Mouse (Mus musculus): ENCODE measurements at regions not wholly inside any gene's neighbourhood (a gene's known extent, or its start where the extent isn't known, plus 50 kb on each side); places are given as distances from the start of the nearest gene placed in this dataset.

GRCm38 (mm10) chr14:102396036-102396734 lies 586.3 kb downstream of the Kctd12 start:
- DNase-seq = no peak

GRCm38 (mm10) chr14:102392351-102392750 lies 590.1 kb downstream of the Kctd12 start:
- no peak for DNase-seq

GRCm38 (mm10) chr14:102372994-102373567 lies 609.4 kb downstream of the Kctd12 start:
- no peak for DNase-seq

GRCm38 (mm10) chr14:102361589-102361988 lies 620.8 kb downstream of the Kctd12 start:
- no peak for DNase-seq

- DNase-seq = no peak
These were observed 599.7 kb downstream of the Lmo7 start for GRCm38 (mm10) chr14:102329409-102329808.

GRCm38 (mm10) chr14:102306332-102306731 lies 576.6 kb downstream of the Lmo7 start:
- DNase-seq = peak; percentile 4

GRCm38 (mm10) chr14:102302826-102303225 lies 573.1 kb downstream of the Lmo7 start:
- DNase-seq = no peak

GRCm38 (mm10) chr14:102300251-102300650 lies 570.5 kb downstream of the Lmo7 start:
- no peak for DNase-seq

GRCm38 (mm10) chr14:102291361-102291760 lies 561.6 kb downstream of the Lmo7 start:
- no peak for DNase-seq

- no peak for DNase-seq
These were observed 520.3 kb downstream of the Lmo7 start for GRCm38 (mm10) chr14:102250076-102250475.

- DNase-seq = no peak
These were observed 518.8 kb downstream of the Lmo7 start for GRCm38 (mm10) chr14:102248581-102248980.

GRCm38 (mm10) chr14:102248023-102248422 lies 518.3 kb downstream of the Lmo7 start:
- DNase-seq = no peak

- DNase-seq = no peak
These were observed 514.2 kb downstream of the Lmo7 start for GRCm38 (mm10) chr14:102243806-102244536.

GRCm38 (mm10) chr14:102216581-102217368 lies 487.0 kb downstream of the Lmo7 start:
- DNase-seq = no peak

- DNase-seq = no peak
These were observed 485.7 kb downstream of the Lmo7 start for GRCm38 (mm10) chr14:102215267-102215964.

- DNase-seq = no peak
These were observed 482.3 kb downstream of the Lmo7 start for GRCm38 (mm10) chr14:102212079-102212478.

- DNase-seq = no peak
These were observed 475.3 kb downstream of the Lmo7 start for GRCm38 (mm10) chr14:102204881-102205671.

GRCm38 (mm10) chr14:102199430-102199829 lies 469.7 kb downstream of the Lmo7 start:
- no peak for DNase-seq

GRCm38 (mm10) chr14:102190786-102191185 lies 461.0 kb downstream of the Lmo7 start:
- no peak for DNase-seq

GRCm38 (mm10) chr14:102181269-102181668 lies 451.5 kb downstream of the Lmo7 start:
- no peak for DNase-seq

- no peak for DNase-seq
These were observed 442.0 kb downstream of the Lmo7 start for GRCm38 (mm10) chr14:102171775-102172174.
